Mouse (Mus musculus): ENCODE results near the gene Dlg4. TPM values are rescaled to one million over a fixed set of nuclear protein-coding genes. Genes with fewer than 3 reads are reported as not detected.

The Dlg4 gene
- polyA plus RNA-seq, 1 experiment from 2014 or later = 0.53 TPM

DNA sequence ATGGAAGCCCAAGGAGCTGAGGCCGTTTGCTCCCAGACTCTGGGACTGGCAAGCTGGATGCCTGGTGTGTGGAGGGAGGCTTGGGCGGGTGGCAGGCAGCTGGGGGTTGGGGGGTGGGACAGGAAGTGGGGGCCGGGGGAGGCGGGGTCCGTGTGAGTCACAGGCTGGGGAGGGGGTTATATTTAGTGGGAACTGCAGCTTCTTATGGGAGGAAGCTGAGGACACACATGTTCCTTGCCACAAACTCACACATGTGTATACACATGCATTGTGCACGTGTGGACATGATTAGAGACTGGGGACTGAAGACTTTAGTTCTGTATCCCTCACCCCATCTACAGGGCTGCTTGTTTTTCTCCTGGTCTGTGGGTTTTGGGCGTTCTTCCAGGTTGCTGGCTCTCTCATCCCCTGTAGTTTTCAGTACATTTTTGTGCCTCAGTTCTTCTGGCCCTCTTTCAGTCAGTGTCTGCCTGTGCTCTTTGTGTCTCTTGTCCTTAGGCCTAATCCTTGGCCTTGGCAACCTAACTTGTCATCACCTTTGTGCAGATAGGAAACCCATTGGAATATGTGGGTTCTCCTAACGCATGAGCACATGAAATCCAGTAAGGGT, 3.4 kb downstream of the Dlg4 start:
- peak overlapping the region; percentile 71 for H3K4me2 ChIP-seq (ENCODE audit: low read depth, low read length)
- no peak overlapping the region for H3K27ac ChIP-seq (ENCODE audit: low read length)
- H3K4me3 ChIP-seq (ENCODE audit: low read depth, low read length) = 0 out of 2 replicates have a peak overlapping the region, but pooled peaks have one; percentile 63
- no peak overlapping the region for H3K9ac ChIP-seq (ENCODE audit: low read depth, low read length)
- no peaks in the 10 kb centered on the region for H3K9me3 ChIP-seq (replicated peaks; ENCODE audit: control insufficient read depth, low read length)
- peaks cover 30% of the 10 kb centered on the region for H3K4me1 ChIP-seq (ENCODE audit: control insufficient read depth, low read depth, low read length)
- H3K36me3 ChIP-seq (ENCODE audit: control insufficient read depth, insufficient read depth) = no peaks in the 10 kb centered on the region
- peaks cover 27% of the 10 kb centered on the region for H3K27me3 ChIP-seq (ENCODE audit: control insufficient read depth, insufficient read depth, low read depth, low read length)
- no peak for ATAC-seq (ENCODE audit: low read depth)
- 18% methylated on average over 7 of the region's 8 CpGs for WGBS (ENCODE audit: insufficient replicate concordance)

- peak overlapping the region; percentile 9 for H3K9ac ChIP-seq (ENCODE audit: low read depth, low read length)
- WGBS (ENCODE audit: insufficient replicate concordance) = under 1% methylated on average over 8 of the region's 8 CpGs
- peak overlapping the region; percentile 7 for H3K27ac ChIP-seq (ENCODE audit: low read length)
- peaks cover 26% of the 10 kb centered on the region for H3K4me1 ChIP-seq (ENCODE audit: control insufficient read depth, low read depth, low read length)
- no peaks in the 10 kb centered on the region for H3K36me3 ChIP-seq (ENCODE audit: control insufficient read depth, insufficient read depth)
- H3K4me3 ChIP-seq (ENCODE audit: low read depth, low read length) = peak overlapping the region; percentile 63
- no peaks in the 10 kb centered on the region for H3K9me3 ChIP-seq (replicated peaks; ENCODE audit: control insufficient read depth, low read length)
- peaks cover 30% of the 10 kb centered on the region for H3K27me3 ChIP-seq (ENCODE audit: control insufficient read depth, insufficient read depth, low read depth, low read length)
- ATAC-seq (ENCODE audit: low read depth) = peak; percentile 86
- peak overlapping the region; percentile 71 for H3K4me2 ChIP-seq (ENCODE audit: low read depth, low read length)
Observed at GRCm38 (mm10) chr11:70020731-70021263, 4.1 kb downstream of the Dlg4 start.

- peaks cover 33% of the 10 kb centered on the region for H3K27me3 ChIP-seq (ENCODE audit: control insufficient read depth, insufficient read depth, low read depth, low read length)
Observed at GRCm38 (mm10) chr11:70021264-70022132, 4.8 kb downstream of the Dlg4 start.

GRCm38 (mm10) chr11:70023481-70024150, 6.9 kb downstream of the Dlg4 start:
- peaks cover 21% of the 10 kb centered on the region for H3K4me1 ChIP-seq (ENCODE audit: control insufficient read depth, low read depth, low read length)
- H3K9me3 ChIP-seq (replicated peaks; ENCODE audit: control insufficient read depth, low read length) = no peaks in the 10 kb centered on the region
- no peak overlapping the region for H3K9ac ChIP-seq (ENCODE audit: low read depth, low read length)
- H3K4me3 ChIP-seq (ENCODE audit: low read depth, low read length) = no peak overlapping the region; the same call in 1 of the 2 replicates
- no peaks in the 10 kb centered on the region for H3K36me3 ChIP-seq (ENCODE audit: control insufficient read depth, insufficient read depth)
- peaks cover 38% of the 10 kb centered on the region for H3K27me3 ChIP-seq (ENCODE audit: control insufficient read depth, insufficient read depth, low read depth, low read length)
- no peak overlapping the region for H3K27ac ChIP-seq (ENCODE audit: low read length)
- H3K4me2 ChIP-seq (ENCODE audit: low read depth, low read length) = peak overlapping the region; percentile 34; the same call in 1 of the 2 replicates
- no peak for ATAC-seq (ENCODE audit: low read depth)
- WGBS (ENCODE audit: insufficient replicate concordance) = 8% methylated on average over 25 of the region's 29 CpGs

More at GRCm38 (mm10) chr11:70021264-70022132, 4.8 kb downstream of the Dlg4 start:
- H3K36me3 ChIP-seq (ENCODE audit: control insufficient read depth, insufficient read depth) = no peaks in the 10 kb centered on the region
- peak overlapping the region; percentile 7 for H3K27ac ChIP-seq (ENCODE audit: low read length)
- H3K4me1 ChIP-seq (ENCODE audit: control insufficient read depth, low read depth, low read length) = peaks cover 26% of the 10 kb centered on the region
- WGBS (ENCODE audit: insufficient replicate concordance) = 4% methylated on average over 40 of the region's 40 CpGs
- H3K4me3 ChIP-seq (ENCODE audit: low read depth, low read length) = peak overlapping the region; percentile 63
- no peaks in the 10 kb centered on the region for H3K9me3 ChIP-seq (replicated peaks; ENCODE audit: control insufficient read depth, low read length)
- H3K4me2 ChIP-seq (ENCODE audit: low read depth, low read length) = peak overlapping the region; percentile 71
- peak; percentile 80 for ATAC-seq (ENCODE audit: low read depth)
- H3K9ac ChIP-seq (ENCODE audit: low read depth, low read length) = peak overlapping the region; percentile 9

GRCm38 (mm10) chr11:70024151-70024514, 7.4 kb downstream of the Dlg4 start:
- H3K27me3 ChIP-seq (ENCODE audit: control insufficient read depth, insufficient read depth, low read depth, low read length) = peaks cover 38% of the 10 kb centered on the region
- 20% methylated on average over 6 of the region's 6 CpGs for WGBS (ENCODE audit: insufficient replicate concordance)
- H3K27ac ChIP-seq (ENCODE audit: low read length) = no peak overlapping the region
- H3K36me3 ChIP-seq (ENCODE audit: control insufficient read depth, insufficient read depth) = no peaks in the 10 kb centered on the region
- no peak overlapping the region for H3K9ac ChIP-seq (ENCODE audit: low read depth, low read length)
- ATAC-seq (ENCODE audit: low read depth) = no peak
- H3K9me3 ChIP-seq (replicated peaks; ENCODE audit: control insufficient read depth, low read length) = no peaks in the 10 kb centered on the region
- peak overlapping the region; percentile 34; the same call in 1 of the 2 replicates for H3K4me2 ChIP-seq (ENCODE audit: low read depth, low read length)
- H3K4me3 ChIP-seq (ENCODE audit: low read depth, low read length) = no peak overlapping the region
- H3K4me1 ChIP-seq (ENCODE audit: control insufficient read depth, low read depth, low read length) = peaks cover 21% of the 10 kb centered on the region

DNA sequence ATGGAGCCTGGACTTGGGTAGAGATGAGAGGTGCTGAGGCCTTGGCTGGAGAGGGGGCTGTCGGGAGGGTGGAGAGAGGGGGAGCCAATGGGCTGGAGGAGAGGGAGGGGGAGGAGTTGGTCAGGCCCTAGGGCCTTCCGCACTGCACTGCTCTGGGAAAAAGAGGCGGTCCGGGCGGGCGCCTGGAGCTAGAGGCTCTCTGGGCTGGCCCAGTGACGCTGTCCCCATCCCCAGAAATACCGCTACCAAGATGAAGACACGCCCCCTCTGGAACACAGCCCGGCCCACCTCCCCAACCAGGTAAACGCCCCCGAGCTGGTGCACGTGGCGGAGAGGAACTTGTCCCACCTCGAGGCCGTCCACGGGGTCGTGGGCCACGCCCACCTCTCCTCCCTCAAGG, 9.9 kb downstream of the Dlg4 start:
- WGBS (ENCODE audit: insufficient replicate concordance) = 39% methylated on average over 19 of the region's 19 CpGs
- H3K9me3 ChIP-seq (replicated peaks; ENCODE audit: control insufficient read depth, low read length) = no peaks in the 10 kb centered on the region
- peaks cover 36% of the 10 kb centered on the region for H3K27me3 ChIP-seq (ENCODE audit: control insufficient read depth, insufficient read depth, low read depth, low read length)
- H3K4me3 ChIP-seq (ENCODE audit: low read depth, low read length) = no peak overlapping the region
- H3K9ac ChIP-seq (ENCODE audit: low read depth, low read length) = no peak overlapping the region
- H3K4me1 ChIP-seq (ENCODE audit: control insufficient read depth, low read depth, low read length) = peaks cover 11% of the 10 kb centered on the region
- no peaks in the 10 kb centered on the region for H3K36me3 ChIP-seq (ENCODE audit: control insufficient read depth, insufficient read depth)
- H3K4me2 ChIP-seq (ENCODE audit: low read depth, low read length) = peak overlapping the region; percentile 15; the same call in 1 of the 2 replicates
- ATAC-seq (ENCODE audit: low read depth) = peak; percentile 52
- no peak overlapping the region for H3K27ac ChIP-seq (ENCODE audit: low read length)

DNA sequence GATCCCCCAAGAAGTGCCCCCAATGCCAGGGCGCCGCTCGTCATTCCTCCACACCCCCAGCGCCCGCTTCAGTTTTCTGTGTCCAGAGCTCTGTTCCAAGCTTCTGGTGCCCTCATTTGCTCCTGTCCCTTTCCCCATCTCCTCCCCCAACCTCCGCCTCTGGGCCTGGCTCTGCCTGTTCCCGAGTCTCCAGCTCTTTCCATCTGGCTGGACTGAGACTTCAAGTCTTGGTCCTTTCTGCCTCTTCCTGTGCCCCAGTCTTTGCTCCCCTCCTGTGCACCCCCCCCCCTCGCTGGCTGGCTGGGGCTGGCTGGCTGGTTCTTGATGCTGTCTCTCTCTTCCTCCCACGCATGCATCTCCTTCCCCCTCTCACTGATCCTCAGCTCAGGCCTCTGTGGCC, 10.7 kb downstream of the Dlg4 start:
- H3K27ac ChIP-seq (ENCODE audit: low read length) = no peak overlapping the region
- H3K9ac ChIP-seq (ENCODE audit: low read depth, low read length) = no peak overlapping the region
- H3K4me1 ChIP-seq (ENCODE audit: control insufficient read depth, low read depth, low read length) = peaks cover 9% of the 10 kb centered on the region
- ATAC-seq (ENCODE audit: low read depth) = no peak
- H3K4me2 ChIP-seq (ENCODE audit: low read depth, low read length) = no peak overlapping the region
- no peaks in the 10 kb centered on the region for H3K9me3 ChIP-seq (replicated peaks; ENCODE audit: control insufficient read depth, low read length)
- no peaks in the 10 kb centered on the region for H3K36me3 ChIP-seq (ENCODE audit: control insufficient read depth, insufficient read depth)
- WGBS (ENCODE audit: insufficient replicate concordance) = 60% methylated on average over 9 of the region's 9 CpGs
- no peak overlapping the region for H3K4me3 ChIP-seq (ENCODE audit: low read depth, low read length)
- peaks cover 30% of the 10 kb centered on the region for H3K27me3 ChIP-seq (ENCODE audit: control insufficient read depth, insufficient read depth, low read depth, low read length)

- no peak overlapping the region for H3K9ac ChIP-seq (ENCODE audit: low read depth, low read length)
- no peak for ATAC-seq (ENCODE audit: low read depth)
- no peak overlapping the region for H3K27ac ChIP-seq (ENCODE audit: low read length)
- no peaks in the 10 kb centered on the region for H3K9me3 ChIP-seq (replicated peaks; ENCODE audit: control insufficient read depth, low read length)
- 0 out of 2 replicates have a peak overlapping the region, but pooled peaks have one; percentile 8 for H3K4me2 ChIP-seq (ENCODE audit: low read depth, low read length)
- WGBS (ENCODE audit: insufficient replicate concordance) = 27% methylated on average over 12 of the region's 12 CpGs
- no peak overlapping the region for H3K4me3 ChIP-seq (ENCODE audit: low read depth, low read length)
- peaks cover 9% of the 10 kb centered on the region for H3K4me1 ChIP-seq (ENCODE audit: control insufficient read depth, low read depth, low read length)
- H3K27me3 ChIP-seq (ENCODE audit: control insufficient read depth, insufficient read depth, low read depth, low read length) = peaks cover 25% of the 10 kb centered on the region
- no peaks in the 10 kb centered on the region for H3K36me3 ChIP-seq (ENCODE audit: control insufficient read depth, insufficient read depth)
Observed at GRCm38 (mm10) chr11:70028401-70029129, 11.8 kb downstream of the Dlg4 start.

All from liver, embryonic 16.5 days (tissue).